16 mouse cellular contexts compared by ENCODE assay signal in genomic region chr13:30723858-30724257, GRCm38 (mm10). TPM values are rescaled to one million over a fixed set of nuclear protein-coding genes. Genes with fewer than 3 reads are reported as not detected.
DNase-seq lines count a peak whose midpoint lies in the region; TF ChIP-seq lines count a peak whose summit lies in the region.
"Had no signal": no experiment of that assay in that cellular context is flagged by ENCODE, and none has a peak within 500 bp of the region (broad histone marks: within the 10 kb centered on the region; RNA-seq: fewer than 3 reads in every experiment).

No protein-coding gene starts in this region.

- peak overlapping the region; percentile 83 for H3K27ac ChIP-seq in CH12.LX (ENCODE audit: insufficient read depth, low read depth)

- H3K9ac ChIP-seq in CH12.LX (ENCODE audit: insufficient read depth, low read depth), result peak overlapping the region; percentile 53; the same call in 1 of the 2 replicates

- peak; percentile 52 for TF ChIP-seq EP300 in CH12.LX (IDR thresholded peaks at IDR 0.05; ENCODE audit: low read length)

- no peaks in the 10 kb centered on the region for H3K27me3 ChIP-seq in CH12.LX (replicated peaks)
- H3K27me3 ChIP-seq: Patski had no signal

- TF ChIP-seq RAD21 in CH12.LX (IDR thresholded peaks at IDR 0.05; ENCODE audit: low read depth, low read length), result no peak

- H3K4me1 ChIP-seq in CH12.LX (ENCODE audit: control insufficient read depth in 1 of 2, insufficient read depth in 2 of 2), result peaks cover 57 to 97% of the 10 kb centered on the region in 2 experiments

- no peaks in the 10 kb centered on the region for H3K9me3 ChIP-seq in CH12.LX (replicated peaks; ENCODE audit: low read length)
- H3K9me3 ChIP-seq: G1E had no signal

- H3K4me2 ChIP-seq in CH12.LX (ENCODE audit: insufficient read depth, low read depth, poor library complexity, severe bottlenecking), result peak overlapping the region; percentile 64

- dilution Hi-C loops in CH12.LX (cut with MboI; ENCODE audit: extremely low pct_ligation_motif_present, extremely low pct_unique_long_range_greater_than_20kb, low sequenced_read_pairs), result no loop called here

- H3K79me2 ChIP-seq in CH12.LX (replicated peaks; ENCODE audit: control insufficient read depth, extremely low read depth, insufficient read depth, poor library complexity, severe bottlenecking), result no peaks in the 10 kb centered on the region

- TF ChIP-seq CTCF in CH12.LX (conservative IDR thresholded peaks at IDR 0.05 in 1 of 2, IDR thresholded peaks at IDR 0.05 in 1 of 2; ENCODE audit: low read depth in 2 of 2, low read length in 2 of 2), result no peak

- peak; percentile 35; the same call in 1 of the 2 replicates for TF ChIP-seq POLR2A in CH12.LX (IDR thresholded peaks at IDR 0.05; ENCODE audit: low read depth, low read length)

- no peak overlapping the region for H3K4me3 ChIP-seq in CH12.LX (replicated peaks in 1 of 3; ENCODE audit: low read depth in 2 of 3, low read length in 2 of 3, poor library complexity in 1 of 3)

- H3K36me3 ChIP-seq in CH12.LX (replicated peaks in 1 of 2; ENCODE audit: control insufficient read depth in 1 of 2, insufficient read depth in 1 of 2, low read length in 1 of 2), result no peaks in the 10 kb centered on the region
- H3K36me3 ChIP-seq: G1E had no signal

- peak; percentile 50 for DNase-seq in CH12.LX (ENCODE audit: extremely low read depth)
- no peak for DNase-seq in right cerebral cortex, postnatal 25 days
- DNase-seq: adrenal gland, adult 2 months; adrenal gland, adult 8-10 months; adrenal gland, postnatal 10 days; adrenal gland, postnatal 25 days; adrenal gland, postnatal 36 days; B cell, adult 2 months; cerebellum, adult 11 months; cerebellum, adult 11-12 months; cerebellum, adult 18-20 months; cerebellum, adult 8-10 months had no signal

- in situ Hi-C loops in CH12.LX (cut with MboI; ENCODE audit: low pct_ligation_motif_present, low pct_unique_long_range_greater_than_20kb, low sequenced_read_pairs), result no loop called here

TF ChIP-seq in CH12.LX, 34 proteins besides CTCF, POLR2A, EP300 and RAD21:
- TF ChIP-seq POLR2AphosphoS2 (IDR thresholded peaks at IDR 0.05; ENCODE audit: low read depth, low read length) (no peak), JUND (conservative IDR thresholded peaks at IDR 0.05; ENCODE audit: low read depth, low read length) (no peak), CHD2 (IDR thresholded peaks at IDR 0.05; ENCODE audit: low read length) (peak; percentile 90), MAX (IDR thresholded peaks at IDR 0.05; ENCODE audit: low read length) (peak; percentile 44; the same call in 1 of the 2 replicates), HCFC1 (IDR thresholded peaks at IDR 0.05; ENCODE audit: low read depth, low read length) (peak; percentile 14; the same call in 1 of the 2 replicates), MAZ (IDR thresholded peaks at IDR 0.05; ENCODE audit: low read depth, low read length) (peak; percentile 51; the same call in 1 of the 2 replicates), SMC3 (IDR thresholded peaks at IDR 0.05; ENCODE audit: low read depth, low read length) (peak; percentile 22), CHD1 (IDR thresholded peaks at IDR 0.05; ENCODE audit: low read depth, low read length) (no peak), TBP (conservative IDR thresholded peaks at IDR 0.05; ENCODE audit: low read depth, low read length) (0 out of 2 replicates have a peak, but pooled peaks have one; percentile 47), ETS1 (conservative IDR thresholded peaks at IDR 0.05; ENCODE audit: low read depth, low read length) (no peak; the same call in 1 of the 2 replicates), KAT2A (IDR thresholded peaks at IDR 0.05; ENCODE audit: insufficient replicate concordance, low read length) (no peak), MEF2A (IDR thresholded peaks at IDR 0.05; ENCODE audit: borderline replicate concordance, low read depth, low read length) (peak; percentile 69; the same call in 1 of the 2 replicates), IRF4 (IDR thresholded peaks at IDR 0.05; ENCODE audit: low read depth, low read length) (peak; percentile 56; the same call in 1 of the 2 replicates), ZNF384 (IDR thresholded peaks at IDR 0.05; ENCODE audit: low read depth, low read length) (peak; percentile 68), TCF12 (IDR thresholded peaks at IDR 0.05; ENCODE audit: low read depth, low read length) (peak; percentile 65), BHLHE40 (IDR thresholded peaks at IDR 0.05; ENCODE audit: low read depth, low read length) (peak; percentile 56), RCOR1 (conservative IDR thresholded peaks at IDR 0.05; ENCODE audit: low read depth, low read length) (no peak), MXI1 (IDR thresholded peaks at IDR 0.05; ENCODE audit: low read depth, low read length) (0 out of 2 replicates have a peak, but pooled peaks have one; percentile 12), ZKSCAN1 (IDR thresholded peaks at IDR 0.05; ENCODE audit: borderline replicate concordance, low read depth, low read length) (peak; percentile 74)

RNA-seq across cellular contexts. Expression of gene Irf4, which starts 25.2 kb away (rescaled TPM):
- 115 and 138 TPM in 2 replicates for total RNA-seq in CH12.LX (2012; rRNA removed)
- 122 and 142 TPM in 2 replicates for total RNA-seq in CH12.LX (2014; rRNA removed)
- 74.5 and 81.7 TPM in 2 replicates for polyA plus RNA-seq in CH12.LX (2012; ENCODE audit: insufficient read length, low read depth)
- total RNA-seq: MEL had no signal
- polyA plus RNA-seq: C2C12, G1E had no signal
